Mouse (Mus musculus): ENCODE data around the gene C130073F10Rik. TPM values are rescaled to one million over a fixed set of nuclear protein-coding genes. Genes with fewer than 3 reads are reported as not detected.
"Not testable (repeated sequence)": the region's sequence is repeated elsewhere in the genome, so short reads cannot be mapped to it uniquely, and the experiment has no call there.

The C130073F10Rik gene
- total RNA-seq (2021): not detected
- long read RNA-seq, experiment 1: 0 reads
- long read RNA-seq, experiment 2: 0 reads

GRCm38 (mm10) chr4:101893656-101894420, at the start of gene C130073F10Rik:
C130073F10Rik (minus strand) TSS chr4:101893789.
- DNase-seq (ENCODE audit: low spot score in 2 of 2): no peak

GRCm38 (mm10) chr4:101940107-101940506, 46.5 kb upstream of the C130073F10Rik start, which contains the start of gene Gm12794:
Gm12794 (plus strand) TSS chr4:101940407.
- DNase-seq (ENCODE audit: low spot score in 2 of 2): not testable (repeated sequence)

GRCm38 (mm10) chr4:101908821-101909220, 15.2 kb upstream of the C130073F10Rik start, which contains the start of gene Gm12800:
Gm12800 (plus strand) TSS chr4:101909121.
- DNase-seq (ENCODE audit: low spot score in 2 of 2): not testable (repeated sequence)

GRCm38 (mm10) chr4:101889377-101889776, 4.2 kb downstream of the C130073F10Rik start:
- DNase-seq (ENCODE audit: low spot score in 2 of 2): no peak

- DNase-seq (ENCODE audit: low spot score in 2 of 2): no peak
Observed at GRCm38 (mm10) chr4:101883641-101884040, 9.9 kb downstream of the C130073F10Rik start.

GRCm38 (mm10) chr4:101875687-101876086, 17.9 kb downstream of the C130073F10Rik start:
- DNase-seq (ENCODE audit: low spot score in 2 of 2): not testable (repeated sequence)

- not testable (repeated sequence) for DNase-seq (ENCODE audit: low spot score in 2 of 2)
Observed at GRCm38 (mm10) chr4:101872031-101872430, 21.6 kb downstream of the C130073F10Rik start.

GRCm38 (mm10) chr4:101862289-101862688, 31.3 kb downstream of the C130073F10Rik start:
- DNase-seq (ENCODE audit: low spot score in 2 of 2): no peak

GRCm38 (mm10) chr4:101860873-101861272, 32.7 kb downstream of the C130073F10Rik start:
- no peak for DNase-seq (ENCODE audit: low spot score in 2 of 2)

GRCm38 (mm10) chr4:101850908-101851307, 42.7 kb downstream of the C130073F10Rik start:
- DNase-seq (ENCODE audit: low spot score in 2 of 2): no peak

GRCm38 (mm10) chr4:101843923-101844322, 49.7 kb downstream of the C130073F10Rik start, which contains the start of gene B020004J07Rik:
B020004J07Rik (minus strand) TSS chr4:101844023.
- not testable (repeated sequence) for DNase-seq (ENCODE audit: low spot score in 2 of 2)

Other genes with a start within 250 kb of the C130073F10Rik start
- gene Leprot, start 246.1 kb downstream of the C130073F10Rik start, total RNA-seq (2021): 10 to 100 TPM; 45.0 to 74.5 TPM
- 10 to 100 TPM in 1 of 2 experiments, 1 to 10 TPM in 1; 9.4 to 13.4 TPM for gene Lepr, start 176.4 kb downstream of the C130073F10Rik start, total RNA-seq (2021)
- not detected for gene B020004J07Rik, start 49.8 kb downstream of the C130073F10Rik start, total RNA-seq (2021)
- gene Gm12800, start 15.3 kb upstream of the C130073F10Rik start, total RNA-seq (2021): not detected
- gene Gm12794, start 46.6 kb upstream of the C130073F10Rik start, total RNA-seq (2021): not detected
- not detected for gene Gm12790, start 87.3 kb upstream of the C130073F10Rik start, total RNA-seq (2021)
- gene Gm12789, start 92.8 kb upstream of the C130073F10Rik start, total RNA-seq (2021): not detected
- gene Pde4b, start 193.8 kb upstream of the C130073F10Rik start, total RNA-seq (2021): 1 to 10 TPM; 3.8 to 5.4 TPM

All from adrenal gland, adult 18-20 months (tissue).